Mouse (Mus musculus): ENCODE data around the gene Apba1.

Apba1 gene

GRCm38 (mm10) chr19:23874502-23874901, 115.8 kb downstream of the Apba1 start:
- DNase-seq (ENCODE audit: low read depth, low spot score), result no peak

- no peak for DNase-seq (ENCODE audit: low read depth, low spot score)
Observed at GRCm38 (mm10) chr19:23875819-23876218, 117.1 kb downstream of the Apba1 start.

GRCm38 (mm10) chr19:23879862-23880261, 121.2 kb downstream of the Apba1 start:
- DNase-seq (ENCODE audit: low read depth, low spot score), result no peak

- no peak for DNase-seq (ENCODE audit: low read depth, low spot score)
Observed at GRCm38 (mm10) chr19:23886169-23886568, 127.5 kb downstream of the Apba1 start.

- no peak for DNase-seq (ENCODE audit: low read depth, low spot score)
Observed at GRCm38 (mm10) chr19:23891421-23891820, 132.7 kb downstream of the Apba1 start.

GRCm38 (mm10) chr19:23892633-23893032, 133.9 kb downstream of the Apba1 start:
- peak; percentile 37 for DNase-seq (ENCODE audit: low read depth, low spot score)

- peak; percentile 68 for DNase-seq (ENCODE audit: low read depth, low spot score)
Observed at GRCm38 (mm10) chr19:23893093-23893889, 134.6 kb downstream of the Apba1 start.

GRCm38 (mm10) chr19:23893946-23894345, 135.3 kb downstream of the Apba1 start:
- peak; percentile 78 for DNase-seq (ENCODE audit: low read depth, low spot score)

GRCm38 (mm10) chr19:23894822-23895221, 136.1 kb downstream of the Apba1 start:
- no peak for DNase-seq (ENCODE audit: low read depth, low spot score)

GRCm38 (mm10) chr19:23896915-23897314, 138.2 kb downstream of the Apba1 start:
- no peak for DNase-seq (ENCODE audit: low read depth, low spot score)

- peak; percentile 80 for DNase-seq (ENCODE audit: low read depth, low spot score)
Observed at GRCm38 (mm10) chr19:23898501-23898900, 139.8 kb downstream of the Apba1 start.

GRCm38 (mm10) chr19:23901177-23901576, 142.5 kb downstream of the Apba1 start:
- DNase-seq (ENCODE audit: low read depth, low spot score), result peak; percentile 20

GRCm38 (mm10) chr19:23901768-23902167, 143.1 kb downstream of the Apba1 start:
- no peak for DNase-seq (ENCODE audit: low read depth, low spot score)

GRCm38 (mm10) chr19:23903066-23903465, 144.4 kb downstream of the Apba1 start:
- DNase-seq (ENCODE audit: low read depth, low spot score), result no peak

GRCm38 (mm10) chr19:23904922-23905321, 146.2 kb downstream of the Apba1 start:
- DNase-seq (ENCODE audit: low read depth, low spot score), result no peak

GRCm38 (mm10) chr19:23905772-23906171, 147.1 kb downstream of the Apba1 start:
- no peak for DNase-seq (ENCODE audit: low read depth, low spot score)

GRCm38 (mm10) chr19:23910345-23910744, 151.7 kb downstream of the Apba1 start:
- DNase-seq (ENCODE audit: low read depth, low spot score), result no peak

- DNase-seq (ENCODE audit: low read depth, low spot score), result no peak
Observed at GRCm38 (mm10) chr19:23919384-23920219, 160.9 kb downstream of the Apba1 start.

- no peak for DNase-seq (ENCODE audit: low read depth, low spot score)
Observed at GRCm38 (mm10) chr19:23920220-23920544, 161.5 kb downstream of the Apba1 start.

- no peak for DNase-seq (ENCODE audit: low read depth, low spot score)
Observed at GRCm38 (mm10) chr19:23922601-23923000, 163.9 kb downstream of the Apba1 start.

GRCm38 (mm10) chr19:23924057-23924456, 165.4 kb downstream of the Apba1 start:
- DNase-seq (ENCODE audit: low read depth, low spot score), result no peak

GRCm38 (mm10) chr19:23924791-23925190, 166.1 kb downstream of the Apba1 start:
- no peak for DNase-seq (ENCODE audit: low read depth, low spot score)

- no peak for DNase-seq (ENCODE audit: low read depth, low spot score)
Observed at GRCm38 (mm10) chr19:23925541-23925940, 166.9 kb downstream of the Apba1 start.

Measured in R1 (cell line).